Mouse (Mus musculus): Measurements from ENCODE around the gene Ahsa1. TPM values are rescaled to one million over a fixed set of nuclear protein-coding genes. Genes with fewer than 3 reads are reported as not detected.

Ahsa1 gene
- polyA plus RNA-seq (2014; fragmentation: Nextera tagmentation; extraction: Ambion mirVana): 169 and 181 TPM in 2 replicates

- peaks cover 49% of the 10 kb centered on the region for H3K36me3 ChIP-seq (replicated peaks; ENCODE audit: control insufficient read depth, insufficient read depth)
- no peaks in the 10 kb centered on the region for H3K9me3 ChIP-seq (ENCODE audit: control insufficient read depth, low read length)
- H3K27ac ChIP-seq: peak within 1 kb of the TSS; percentile 79
- H3K4me1 ChIP-seq (replicated peaks; ENCODE audit: control insufficient read depth, insufficient read depth, low read length): peaks cover 23% of the 10 kb centered on the region
- no peaks in the 10 kb centered on the region for H3K27me3 ChIP-seq (ENCODE audit: control insufficient read depth, insufficient read depth, low read length)
- ATAC-seq (ENCODE audit: low FRiP score) (peak; percentile 98), DNase-seq (ENCODE audit: low spot score) (peak; percentile 94)
- peak within 1 kb of the TSS; percentile 82 for H3K9ac ChIP-seq
- WGBS: under 1% methylated on average over 31 of the region's 31 CpGs
- peak within 1 kb of the TSS; percentile 72 for H3K4me3 ChIP-seq (replicated peaks; ENCODE audit: low read length)
- peak within 1 kb of the TSS; percentile 78 for H3K4me2 ChIP-seq (replicated peaks)
Measured at GRCm38 (mm10) chr12:87266108-87266826, at the start of gene Ahsa1, which contains the start of gene Vipas39. TSS of gene Ahsa1 (plus strand) at chr12:87266479. TSS of gene Vipas39 (minus strand) at chr12:87266256.

GRCm38 (mm10) chr12:87217596-87217995 lies 48.7 kb upstream of the Ahsa1 start:
- no peaks in the 10 kb centered on the region for H3K27me3 ChIP-seq (ENCODE audit: control insufficient read depth, insufficient read depth, low read length)
- H3K27ac ChIP-seq: no peak overlapping the region
- H3K36me3 ChIP-seq (replicated peaks; ENCODE audit: control insufficient read depth, insufficient read depth): no peaks in the 10 kb centered on the region
- no peak overlapping the region for H3K4me2 ChIP-seq (replicated peaks)
- H3K4me1 ChIP-seq (replicated peaks; ENCODE audit: control insufficient read depth, insufficient read depth, low read length): no peaks in the 10 kb centered on the region
- DNase-seq (ENCODE audit: low spot score) (no peak), ATAC-seq (ENCODE audit: low FRiP score) (no peak)
- H3K9ac ChIP-seq: no peak overlapping the region
- no peaks in the 10 kb centered on the region for H3K9me3 ChIP-seq (ENCODE audit: control insufficient read depth, low read length)
- no peak overlapping the region for H3K4me3 ChIP-seq (replicated peaks; ENCODE audit: low read length)

DNA sequence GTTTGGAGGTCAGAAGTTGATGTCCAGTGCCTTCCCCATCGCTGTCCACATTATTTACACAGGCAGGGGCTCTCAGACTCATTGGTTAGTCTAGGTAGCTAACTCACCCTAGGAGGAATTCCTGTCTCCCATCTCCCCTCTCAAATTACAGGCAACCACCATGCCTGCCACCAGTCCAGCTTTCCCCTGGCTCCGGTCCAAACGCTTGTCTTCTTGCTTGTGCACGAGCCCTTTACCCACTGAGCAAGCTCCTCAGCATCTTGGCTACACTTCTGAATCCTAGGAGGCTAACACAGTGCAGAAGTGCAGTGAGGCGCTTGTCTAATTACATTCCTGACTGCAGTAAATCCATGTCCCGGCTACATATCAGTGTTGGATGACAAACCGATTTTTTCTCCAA lies 46.9 kb upstream of the Ahsa1 start:
- peak; percentile 35 for DNase-seq (ENCODE audit: low spot score)
- WGBS: 70% methylated on average over 7 of the region's 7 CpGs
- H3K27me3 ChIP-seq (ENCODE audit: control insufficient read depth, insufficient read depth, low read length): no peaks in the 10 kb centered on the region
- no peaks in the 10 kb centered on the region for H3K36me3 ChIP-seq (replicated peaks; ENCODE audit: control insufficient read depth, insufficient read depth)
- no peaks in the 10 kb centered on the region for H3K4me1 ChIP-seq (replicated peaks; ENCODE audit: control insufficient read depth, insufficient read depth, low read length)
- no peak; the same call in 1 of the 2 replicates for ATAC-seq (ENCODE audit: low FRiP score)
- no peaks in the 10 kb centered on the region for H3K9me3 ChIP-seq (ENCODE audit: control insufficient read depth, low read length)
- no peak overlapping the region for H3K27ac ChIP-seq
- H3K4me3 ChIP-seq (replicated peaks; ENCODE audit: low read length): no peak overlapping the region
- no peak overlapping the region for H3K9ac ChIP-seq
- H3K4me2 ChIP-seq (replicated peaks): no peak overlapping the region

DNA sequence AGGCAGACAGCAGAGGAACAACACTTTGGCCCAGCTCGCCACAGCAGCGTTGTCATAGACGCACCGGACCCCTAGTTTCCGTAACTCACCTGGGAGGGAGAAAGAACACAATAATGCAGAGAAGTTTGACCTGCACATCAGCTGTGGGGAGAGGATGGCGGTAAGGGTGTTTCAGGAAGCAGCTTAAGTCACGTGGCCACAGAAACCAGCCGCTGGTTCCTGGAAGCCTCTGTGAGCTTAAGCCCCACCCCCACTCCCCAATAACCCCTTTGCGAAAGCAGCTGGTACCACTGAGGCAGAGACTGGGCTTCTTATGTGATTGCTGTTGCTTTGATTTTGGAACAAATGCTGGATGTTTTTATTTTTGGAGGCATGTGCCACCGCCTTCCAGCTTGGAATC lies 41.3 kb upstream of the Ahsa1 start:
- no peak overlapping the region for H3K27ac ChIP-seq
- ATAC-seq (ENCODE audit: low FRiP score): no peak
- 84% methylated on average over 10 of the region's 10 CpGs for WGBS

GRCm38 (mm10) chr12:87226801-87227200 lies 39.5 kb upstream of the Ahsa1 start:
- WGBS: 77% methylated on average over 7 of the region's 7 CpGs
- Histone ChIP-seq H3K27ac (no peak overlapping the region), H3K4me1 (replicated peaks; ENCODE audit: control insufficient read depth, insufficient read depth, low read length) (no peaks in the 10 kb centered on the region), H3K36me3 (replicated peaks; ENCODE audit: control insufficient read depth, insufficient read depth) (no peaks in the 10 kb centered on the region), H3K4me2 (replicated peaks) (no peak overlapping the region), H3K9me3 (ENCODE audit: control insufficient read depth, low read length) (no peaks in the 10 kb centered on the region), H3K4me3 (replicated peaks; ENCODE audit: low read length) (no peak overlapping the region), H3K27me3 (ENCODE audit: control insufficient read depth, insufficient read depth, low read length) (no peaks in the 10 kb centered on the region), H3K9ac (no peak overlapping the region)
- ATAC-seq (ENCODE audit: low FRiP score) (no peak), DNase-seq (ENCODE audit: low spot score) (no peak)

More for the DNA sequence above, 41.3 kb upstream of the Ahsa1 start:
- Histone ChIP-seq H3K4me1 (replicated peaks; ENCODE audit: control insufficient read depth, insufficient read depth, low read length) (no peaks in the 10 kb centered on the region), H3K9ac (no peak overlapping the region), H3K36me3 (replicated peaks; ENCODE audit: control insufficient read depth, insufficient read depth) (no peaks in the 10 kb centered on the region), H3K9me3 (ENCODE audit: control insufficient read depth, low read length) (no peaks in the 10 kb centered on the region), H3K4me3 (replicated peaks; ENCODE audit: low read length) (no peak overlapping the region), H3K27me3 (ENCODE audit: control insufficient read depth, insufficient read depth, low read length) (no peaks in the 10 kb centered on the region), H3K4me2 (replicated peaks) (no peak overlapping the region)
- DNase-seq (ENCODE audit: low spot score): no peak

GRCm38 (mm10) chr12:87229633-87230032 lies 36.6 kb upstream of the Ahsa1 start:
- Histone ChIP-seq H3K9ac (no peak overlapping the region), H3K36me3 (replicated peaks; ENCODE audit: control insufficient read depth, insufficient read depth) (no peaks in the 10 kb centered on the region), H3K4me3 (replicated peaks; ENCODE audit: low read length) (no peak overlapping the region), H3K9me3 (ENCODE audit: control insufficient read depth, low read length) (no peaks in the 10 kb centered on the region), H3K27ac (no peak overlapping the region), H3K27me3 (ENCODE audit: control insufficient read depth, insufficient read depth, low read length) (no peaks in the 10 kb centered on the region), H3K4me1 (replicated peaks; ENCODE audit: control insufficient read depth, insufficient read depth, low read length) (no peaks in the 10 kb centered on the region), H3K4me2 (replicated peaks) (no peak overlapping the region)
- no peak for ATAC-seq (ENCODE audit: low FRiP score)
- WGBS: 95% methylated on average over 2 of the region's 2 CpGs
- no peak for DNase-seq (ENCODE audit: low spot score)

GRCm38 (mm10) chr12:87230379-87230895 lies 35.8 kb upstream of the Ahsa1 start:
- Histone ChIP-seq H3K27ac (no peak overlapping the region), H3K9me3 (ENCODE audit: control insufficient read depth, low read length) (no peaks in the 10 kb centered on the region), H3K4me2 (replicated peaks) (no peak overlapping the region), H3K4me3 (replicated peaks; ENCODE audit: low read length) (no peak overlapping the region), H3K9ac (no peak overlapping the region), H3K27me3 (ENCODE audit: control insufficient read depth, insufficient read depth, low read length) (no peaks in the 10 kb centered on the region), H3K36me3 (replicated peaks; ENCODE audit: control insufficient read depth, insufficient read depth) (no peaks in the 10 kb centered on the region), H3K4me1 (replicated peaks; ENCODE audit: control insufficient read depth, insufficient read depth, low read length) (no peaks in the 10 kb centered on the region)
- DNase-seq (ENCODE audit: low spot score) (no peak), ATAC-seq (ENCODE audit: low FRiP score) (no peak)

DNA sequence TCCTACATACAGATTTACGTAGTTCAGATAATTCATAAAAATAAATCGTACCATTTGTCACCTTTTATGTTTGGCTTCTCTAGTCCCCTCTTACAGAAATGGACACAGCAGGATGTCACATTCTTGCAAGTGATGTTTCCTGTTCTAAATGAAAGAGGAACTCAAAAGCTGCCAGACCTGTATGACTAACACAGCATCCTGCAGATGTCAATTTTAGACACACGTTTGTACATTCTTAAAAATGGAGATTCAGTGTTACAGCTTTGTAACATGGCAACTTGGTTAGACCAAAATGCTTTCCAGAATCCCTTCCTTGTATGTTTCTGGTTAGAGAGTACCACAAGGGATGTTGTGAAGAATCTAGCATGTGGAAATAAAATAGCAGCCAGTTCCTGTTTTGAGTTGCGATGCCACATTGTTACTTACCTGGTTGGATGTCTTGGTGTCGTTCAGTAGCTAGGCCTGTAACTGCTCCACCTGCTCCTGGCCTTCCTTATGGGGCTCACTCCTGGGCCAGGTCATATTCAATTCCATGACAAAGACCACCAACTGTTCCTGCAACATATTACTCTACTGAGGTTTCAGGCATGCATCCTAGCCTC lies 29.3 kb upstream of the Ahsa1 start:
- Histone ChIP-seq H3K27me3 (ENCODE audit: control insufficient read depth, insufficient read depth, low read length) (no peaks in the 10 kb centered on the region), H3K9ac (no peak overlapping the region), H3K9me3 (ENCODE audit: control insufficient read depth, low read length) (no peaks in the 10 kb centered on the region), H3K36me3 (replicated peaks; ENCODE audit: control insufficient read depth, insufficient read depth) (peaks cover 43% of the 10 kb centered on the region), H3K27ac (no peak overlapping the region), H3K4me1 (replicated peaks; ENCODE audit: control insufficient read depth, insufficient read depth, low read length) (no peaks in the 10 kb centered on the region), H3K4me3 (replicated peaks; ENCODE audit: low read length) (no peak overlapping the region), H3K4me2 (replicated peaks) (no peak overlapping the region)
- DNase-seq (ENCODE audit: low spot score) (no peak), ATAC-seq (ENCODE audit: low FRiP score) (no peak)
- WGBS: 88% methylated on average over 5 of the region's 5 CpGs

DNA sequence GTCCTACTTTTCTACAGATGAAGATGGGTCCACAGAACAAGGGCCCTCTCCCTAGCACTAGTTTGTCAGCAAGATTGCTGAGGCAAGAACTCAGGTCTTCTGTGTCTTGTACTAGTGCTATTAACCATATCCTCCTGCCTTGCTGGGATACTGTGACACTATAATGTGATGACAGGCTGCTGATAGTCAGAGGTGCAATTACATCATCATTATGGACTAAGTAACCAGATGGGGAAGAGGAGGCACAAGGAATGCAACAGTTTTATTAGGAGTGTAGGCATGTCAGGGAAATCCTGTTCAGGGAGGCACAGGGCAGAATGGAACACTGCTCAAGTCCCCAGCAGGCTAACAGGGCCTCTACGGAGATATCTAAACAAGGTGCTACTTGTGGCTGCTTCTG lies 27.6 kb upstream of the Ahsa1 start, which contains the start of gene Noxred1:
Noxred1 (minus strand) TSS at position 101 of the 400 bp plus-strand sequence.
- Histone ChIP-seq H3K9me3 (ENCODE audit: control insufficient read depth, low read length) (no peaks in the 10 kb centered on the region), H3K4me2 (replicated peaks) (no peak within 1 kb of the TSS), H3K27me3 (ENCODE audit: control insufficient read depth, insufficient read depth, low read length) (no peaks in the 10 kb centered on the region), H3K27ac (no peak within 1 kb of the TSS), H3K4me3 (replicated peaks; ENCODE audit: low read length) (no peak within 1 kb of the TSS), H3K36me3 (replicated peaks; ENCODE audit: control insufficient read depth, insufficient read depth) (peaks cover 58% of the 10 kb centered on the region), H3K4me1 (replicated peaks; ENCODE audit: control insufficient read depth, insufficient read depth, low read length) (no peaks in the 10 kb centered on the region), H3K9ac (no peak within 1 kb of the TSS)
- no peak for DNase-seq (ENCODE audit: low spot score)
- no peak for ATAC-seq (ENCODE audit: low FRiP score)
- 96% methylated on average over 1 of the region's 1 CpGs for WGBS

Measured in hindbrain, embryonic 14.5 days (tissue).